Mouse (Mus musculus) induced T-regulatory cell, adult 2 months (primary cell): ENCODE data around the gene Ptprg.

Experiments
- DNase-seq: peaks from one replicate; pipeline ENCODE4 v3.0.0-alpha.2; 2012; ENCODE audit warnings: low read depth

The Ptprg gene

DNA sequence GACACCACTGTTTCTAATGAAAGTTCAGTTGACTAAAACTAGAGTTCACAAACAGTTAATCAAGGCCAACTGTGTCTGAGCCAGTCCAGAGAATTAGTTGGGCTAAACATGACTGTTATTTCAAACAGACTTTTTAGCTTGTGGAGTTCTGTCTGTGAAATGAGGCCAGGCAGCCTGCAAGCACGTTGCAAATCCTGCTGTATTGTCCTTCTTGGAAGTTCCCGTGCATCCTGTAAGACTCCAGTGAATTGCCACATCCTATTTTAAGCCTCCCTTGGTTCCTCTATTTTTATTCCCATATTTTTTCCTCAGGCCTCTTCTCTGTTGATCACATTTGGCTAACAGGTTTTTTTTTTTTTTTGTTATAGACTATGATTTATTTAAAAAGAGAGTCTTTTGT lies 652.8 kb downstream of the Ptprg start:
- no peak for DNase-seq

GRCm38 (mm10) chr14:12208554-12208953 lies 655.2 kb downstream of the Ptprg start:
- peak; percentile 44 for DNase-seq

- no peak for DNase-seq
Observed at GRCm38 (mm10) chr14:12218544-12219150, 665.3 kb downstream of the Ptprg start.

DNA sequence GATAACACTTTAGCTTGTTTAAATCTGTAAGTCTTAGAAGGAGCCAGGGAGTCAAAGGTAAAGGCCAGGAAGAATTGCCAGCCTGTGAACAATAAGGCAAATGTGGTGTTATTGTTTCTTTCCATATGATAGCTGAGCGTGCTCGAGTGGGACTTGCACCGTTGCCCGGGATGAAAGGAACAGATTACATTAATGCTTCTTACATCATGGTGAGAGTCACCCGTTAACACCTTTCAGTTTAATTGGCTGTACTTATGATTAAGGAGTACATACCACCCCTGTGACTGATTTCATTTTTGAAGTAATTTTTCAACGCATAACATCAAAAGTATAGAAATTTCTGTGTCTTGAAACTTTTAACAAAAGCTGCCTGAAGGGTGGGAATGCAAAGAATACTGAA lies 666.5 kb downstream of the Ptprg start:
- DNase-seq = no peak

GRCm38 (mm10) chr14:12220540-12220939 lies 667.2 kb downstream of the Ptprg start:
- no peak for DNase-seq

- DNase-seq = no peak
Observed at GRCm38 (mm10) chr14:12221571-12221970, 668.2 kb downstream of the Ptprg start.

- DNase-seq = peak; percentile 49
Observed at GRCm38 (mm10) chr14:12243726-12244125, 690.4 kb downstream of the Ptprg start.

DNA sequence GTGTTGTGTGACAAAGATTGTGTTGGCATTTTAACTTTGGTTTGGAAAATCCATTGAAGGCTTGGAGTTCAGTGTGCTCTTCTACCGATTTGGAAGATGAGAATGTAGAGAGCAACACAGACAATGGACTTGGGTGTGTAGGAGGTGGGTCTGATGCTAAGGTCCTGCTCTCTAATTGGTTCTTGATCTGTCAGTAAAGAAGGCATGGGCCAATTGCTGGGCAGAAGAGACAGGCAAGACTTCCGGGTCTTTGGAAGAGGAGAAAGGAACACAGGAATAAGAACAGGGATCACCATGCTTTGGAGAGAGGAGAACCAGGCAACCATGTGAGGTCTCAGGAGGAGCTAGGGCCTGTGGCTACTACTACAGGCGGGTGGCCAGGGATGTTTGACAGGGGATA lies 722.7 kb downstream of the Ptprg start:
- no peak for DNase-seq

GRCm38 (mm10) chr14:12283641-12284040 lies 730.3 kb downstream of the Ptprg start, which contains the start of gene Gm49355:
Gene Gm49355, plus strand, starts transcription at chr14:12283976.
- DNase-seq = no peak

DNA sequence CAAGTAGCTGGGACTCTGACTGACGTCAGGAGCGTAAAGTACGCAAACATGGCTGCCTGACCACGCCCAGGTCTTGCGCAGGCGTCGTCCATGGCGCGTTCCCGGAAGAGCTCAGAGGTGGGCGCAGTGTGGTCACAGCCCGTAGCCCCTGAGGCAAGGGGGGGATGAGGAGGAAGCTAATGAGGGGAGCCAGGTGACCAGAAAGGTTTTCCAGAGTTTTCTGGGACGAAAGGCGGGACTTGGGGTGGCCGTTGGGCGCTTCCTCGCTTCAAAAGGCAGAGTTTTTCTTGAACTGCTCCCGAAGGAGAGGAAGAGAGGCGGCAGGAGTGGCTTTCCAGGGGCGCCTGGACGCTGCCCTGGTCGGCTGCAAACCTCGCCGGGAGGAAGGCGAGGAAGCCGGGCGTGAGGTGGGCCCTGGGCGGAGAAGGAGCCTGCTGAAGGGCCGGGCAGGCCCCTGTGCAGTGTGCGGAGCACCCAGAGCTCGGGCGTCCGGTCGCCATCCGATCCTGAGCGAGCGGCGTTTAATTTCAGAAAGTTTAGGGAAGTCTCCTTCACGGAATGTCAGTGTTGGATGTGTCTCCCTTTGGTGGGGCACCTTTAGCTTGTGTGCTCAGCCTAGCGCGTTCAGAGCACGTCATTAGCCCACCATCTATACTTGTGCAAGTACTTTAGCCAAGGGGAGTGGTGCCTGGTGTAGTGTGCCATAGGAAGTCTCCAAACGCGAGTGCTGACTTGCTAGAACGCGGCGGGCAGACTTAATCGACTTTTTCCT lies 731.0 kb downstream of the Ptprg start, which contains the start of gene 3830406C13Rik:
Gene 3830406C13Rik (plus strand): TSS at position 33 of the 772 bp plus-strand sequence.
- peak; percentile 87 for DNase-seq

DNA sequence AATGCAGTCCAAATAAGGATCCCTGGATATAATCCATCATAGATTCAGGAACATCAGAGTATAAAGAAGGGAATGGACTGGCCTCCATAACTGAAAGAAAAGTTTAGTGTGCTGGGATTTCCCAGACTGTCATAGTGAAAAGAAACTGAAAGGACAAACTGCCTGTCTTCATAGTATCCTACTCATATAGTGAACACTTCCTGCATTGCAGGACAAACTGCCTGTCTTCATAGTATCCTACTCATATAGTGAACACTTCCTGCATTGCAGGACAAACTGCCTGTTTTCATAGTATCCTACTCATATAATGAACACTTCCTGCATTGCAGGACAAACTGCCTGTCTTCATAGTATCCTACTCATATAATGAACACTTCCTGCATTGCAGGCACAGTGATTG lies 736.4 kb downstream of the Ptprg start:
- DNase-seq = peak; percentile 16
